Mouse (Mus musculus) layer of hippocampus, adult 9-11 months (tissue): ENCODE measurements around the gene Muc3.

Experiments used
- DNase-seq: peaks from one replicate; pipeline ENCODE4 v3.0.0; 2022

Gene Muc3

DNA sequence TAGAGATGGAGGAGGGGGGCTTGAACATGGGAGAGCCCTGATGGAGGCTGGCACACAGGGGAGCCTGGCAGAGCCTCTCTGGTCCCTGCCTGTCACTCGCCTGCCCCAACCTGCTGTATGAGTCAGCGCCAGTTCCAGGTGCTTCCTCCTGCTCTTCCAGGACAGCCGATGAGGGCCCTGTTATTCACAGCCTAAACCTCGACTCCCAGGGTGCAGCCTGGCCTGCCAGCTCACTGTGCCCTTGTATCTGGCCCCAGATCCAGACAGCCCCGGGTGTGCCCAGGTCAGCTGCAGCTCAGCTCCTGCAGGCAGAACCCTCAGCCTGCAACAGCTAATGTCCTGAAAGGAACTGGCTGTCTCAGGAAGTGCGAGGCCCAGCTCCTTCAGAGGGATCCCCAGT is 57.6 kb downstream of the Muc3 start:
- DNase-seq: no peak

DNA sequence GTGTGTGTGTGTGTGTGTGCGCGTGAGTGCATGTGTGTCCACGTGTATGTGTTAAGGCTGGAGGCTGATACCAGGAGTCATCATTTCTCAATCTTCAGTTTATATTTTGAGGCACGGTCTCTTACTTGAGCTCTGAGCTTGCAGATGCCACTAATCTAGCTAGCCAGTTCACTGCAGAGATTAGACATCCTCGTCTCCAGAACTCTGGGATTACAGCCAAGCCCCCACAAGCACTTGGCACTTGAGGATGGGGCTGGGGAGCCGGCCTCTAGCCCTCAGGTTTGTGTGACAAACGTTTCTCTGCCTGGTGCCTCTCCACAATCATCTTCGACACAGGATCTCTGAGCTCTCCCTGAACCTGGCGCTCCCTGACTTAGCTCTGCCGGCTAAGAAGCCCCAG is 58.3 kb downstream of the Muc3 start:
- DNase-seq: no peak

DNA sequence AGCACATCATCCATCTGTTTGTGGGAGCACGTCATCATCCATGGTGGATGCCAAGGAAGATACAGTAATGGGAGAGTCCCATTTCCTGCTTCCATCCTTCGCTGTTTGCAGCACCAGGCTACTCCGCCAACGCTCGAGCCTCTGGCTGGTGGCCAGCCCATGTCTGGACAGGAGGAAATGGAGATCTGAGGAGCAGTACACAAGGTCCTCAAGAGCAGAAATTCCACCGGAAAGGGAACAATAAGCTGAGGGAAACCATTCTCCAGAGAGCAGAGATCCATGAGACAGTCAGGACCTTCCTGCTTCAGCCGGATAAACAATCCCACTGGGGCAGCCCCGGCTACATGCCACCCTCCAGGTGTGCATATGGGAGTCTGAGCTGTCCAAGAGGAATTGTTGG is 61.7 kb downstream of the Muc3 start:
- DNase-seq: no peak

DNA sequence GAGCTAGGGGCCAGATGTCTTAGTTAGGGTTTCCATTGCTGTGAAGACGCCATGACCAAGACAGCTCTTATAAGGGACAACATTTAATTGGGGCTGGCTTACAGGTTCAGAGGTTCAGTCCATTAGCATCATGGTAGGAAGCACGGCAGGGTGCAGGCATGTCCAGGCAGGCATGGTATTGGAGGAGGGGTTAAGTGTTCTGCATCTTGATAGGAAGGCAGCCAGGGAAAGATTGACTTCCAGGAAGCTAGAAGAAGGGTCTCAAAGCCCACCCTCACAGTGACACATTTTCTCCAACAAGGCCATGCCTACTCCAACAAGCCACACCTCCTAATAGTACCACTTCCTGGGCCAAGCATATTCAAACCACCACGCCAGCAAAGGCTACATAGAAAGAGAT is 63.4 kb downstream of the Muc3 start:
- DNase-seq: no peak

DNA sequence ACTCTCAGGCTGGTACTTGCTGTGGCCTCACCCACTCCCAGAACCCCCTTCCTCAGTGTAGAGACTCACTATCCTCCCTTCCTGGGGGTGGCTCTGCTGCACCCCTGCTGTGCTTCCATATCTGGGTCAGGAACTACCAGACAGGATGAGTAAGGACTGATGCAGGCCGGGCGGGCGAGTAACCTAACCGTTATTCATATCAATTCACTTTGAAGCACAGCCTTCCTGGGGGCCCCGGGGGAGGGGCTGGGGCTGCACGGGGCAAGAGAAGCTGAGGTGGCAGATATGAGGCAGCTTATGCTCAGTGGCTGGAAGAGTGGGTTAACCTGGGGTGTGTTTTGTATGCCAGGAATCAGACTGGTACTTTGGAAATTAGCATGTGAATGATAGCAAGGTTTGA is 64.1 kb downstream of the Muc3 start:
- DNase-seq: no peak
